Mouse (Mus musculus): Measurements from ENCODE around the gene Pla2g4e. TPM values are rescaled to one million over a fixed set of nuclear protein-coding genes. Genes with fewer than 3 reads are reported as not detected.

Pla2g4e gene
- total RNA-seq (2021) = 10 to 100 TPM; 12.0 to 13.8 TPM
- long read RNA-seq, partial matches to known transcripts = 0 of 2 reads
- long read RNA-seq, other reads (novel, unspliced or antisense) = 2 of 2 reads

GRCm38 (mm10) chr2:120244679-120245420 lies at the start of gene Pla2g4e:
TSS of gene Pla2g4e (minus strand) at chr2:120245335.
- DNase-seq (ENCODE audit: low spot score in 2 of 2) = peak; percentile 15 to 36

GRCm38 (mm10) chr2:120291471-120292078 lies 46.4 kb upstream of the Pla2g4e start:
- no peak for DNase-seq (ENCODE audit: low spot score in 2 of 2)

- DNase-seq (ENCODE audit: low spot score in 2 of 2) = no peak
These were observed 43.9 kb upstream of the Pla2g4e start, which contains the start of gene Pla2g4d for GRCm38 (mm10) chr2:120288995-120289394. TSS of gene Pla2g4d (minus strand) at chr2:120289197.

GRCm38 (mm10) chr2:120288401-120288800 lies 43.3 kb upstream of the Pla2g4e start:
- DNase-seq (ENCODE audit: low spot score in 2 of 2) = no peak

GRCm38 (mm10) chr2:120285639-120286038 lies 40.5 kb upstream of the Pla2g4e start:
- DNase-seq (ENCODE audit: low spot score in 2 of 2) = no peak

GRCm38 (mm10) chr2:120284705-120285104 lies 39.6 kb upstream of the Pla2g4e start:
- no peak for DNase-seq (ENCODE audit: low spot score in 2 of 2)

- DNase-seq (ENCODE audit: low spot score in 2 of 2) = no peak
These were observed 39.0 kb upstream of the Pla2g4e start for GRCm38 (mm10) chr2:120284094-120284493.

GRCm38 (mm10) chr2:120283550-120283949 lies 38.4 kb upstream of the Pla2g4e start:
- no peak for DNase-seq (ENCODE audit: low spot score in 2 of 2)

GRCm38 (mm10) chr2:120281221-120281620 lies 36.1 kb upstream of the Pla2g4e start:
- DNase-seq (ENCODE audit: low spot score in 2 of 2) = no peak

GRCm38 (mm10) chr2:120279961-120280360 lies 34.8 kb upstream of the Pla2g4e start:
- peak; percentile 69 to 71 for DNase-seq (ENCODE audit: low spot score in 2 of 2)

- DNase-seq (ENCODE audit: low spot score in 2 of 2) = no peak
These were observed 31.8 kb upstream of the Pla2g4e start for GRCm38 (mm10) chr2:120276951-120277350.

GRCm38 (mm10) chr2:120268635-120269034 lies 23.5 kb upstream of the Pla2g4e start:
- peak in 1 of 2 experiments; percentile 32 for DNase-seq (ENCODE audit: low spot score in 2 of 2)

GRCm38 (mm10) chr2:120265523-120265922 lies 20.4 kb upstream of the Pla2g4e start:
- DNase-seq (ENCODE audit: low spot score in 2 of 2) = no peak

GRCm38 (mm10) chr2:120264858-120265257 lies 19.7 kb upstream of the Pla2g4e start:
- no peak for DNase-seq (ENCODE audit: low spot score in 2 of 2)

- no peak for DNase-seq (ENCODE audit: low spot score in 2 of 2)
These were observed 17.7 kb upstream of the Pla2g4e start for GRCm38 (mm10) chr2:120262876-120263275.

- no peak for DNase-seq (ENCODE audit: low spot score in 2 of 2)
These were observed 16.2 kb upstream of the Pla2g4e start for GRCm38 (mm10) chr2:120261346-120261745.

- no peak for DNase-seq (ENCODE audit: low spot score in 2 of 2)
These were observed 11.1 kb upstream of the Pla2g4e start for GRCm38 (mm10) chr2:120256259-120256658.

- DNase-seq (ENCODE audit: low spot score in 2 of 2) = no peak
These were observed 7.5 kb upstream of the Pla2g4e start for GRCm38 (mm10) chr2:120252644-120253043.

GRCm38 (mm10) chr2:120245421-120246016 lies 384 bp upstream of the Pla2g4e start:
- peak; percentile 16 to 45 for DNase-seq (ENCODE audit: low spot score in 2 of 2)

GRCm38 (mm10) chr2:120243995-120244394 lies 1.1 kb downstream of the Pla2g4e start:
- no peak for DNase-seq (ENCODE audit: low spot score in 2 of 2)

GRCm38 (mm10) chr2:120242791-120243467 lies 2.2 kb downstream of the Pla2g4e start:
- DNase-seq (ENCODE audit: low spot score in 2 of 2) = no peak

Measured in layer of hippocampus, postnatal 10 days (tissue).